Mouse (Mus musculus) bone marrow, adult 2 months (tissue): ENCODE measurements around the gene Cgnl1.

Experiments
- CTCF ChIP-seq: fragments of 200-500 bp; IDR thresholded peaks from 2 replicates; pipeline ENCODE4 v1.5.1; 2011; ENCODE audit warnings: low read length, control low read depth; ENCODE audit not compliant: control insufficient read depth, insufficient read depth
- POLR2A ChIP-seq: fragments of 200-500 bp; IDR thresholded peaks from 2 replicates; pipeline ENCODE4 v1.6.1; 2011; ENCODE audit warnings: low read depth, mild to moderate bottlenecking, control low read depth, low read length, borderline replicate concordance; ENCODE audit not compliant: control insufficient read depth

DNA sequence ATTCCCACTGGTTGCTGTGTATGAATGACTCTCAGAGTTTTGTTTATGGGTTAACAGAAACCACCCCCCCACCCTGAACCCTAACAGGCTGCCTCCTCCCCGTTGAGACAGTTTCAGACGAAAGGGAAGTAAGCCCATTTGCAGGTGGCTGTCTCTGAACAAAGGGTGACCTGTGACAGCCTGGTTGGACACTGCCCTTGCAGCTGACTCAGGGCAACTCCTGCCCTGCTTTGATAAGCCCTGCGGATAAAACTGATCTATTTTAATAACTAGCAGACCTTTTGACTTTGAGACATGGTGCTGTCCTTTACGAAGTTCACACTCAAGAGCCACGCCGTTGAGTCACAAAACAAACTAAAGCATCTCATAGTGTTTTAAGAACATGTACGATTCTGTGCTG, 181.6 kb downstream of the Cgnl1 start:
- TF ChIP-seq POLR2A (no peak), CTCF (no peak)
